Mouse (Mus musculus) E14TG2a.4 (cell line): Measurements from ENCODE around the gene Bdkrb2.

ENCODE experiments used
- CTCF ChIP-seq: conservative IDR thresholded peaks from 2 replicates; pipeline ENCODE4 v1.5.1; 2014; ENCODE audit warnings: low read length
- NANOG ChIP-seq: IDR thresholded peaks from 2 replicates; pipeline ENCODE4 v1.6.1; 2014; ENCODE audit warnings: borderline replicate concordance, low read length, mixed read lengths

GRCm38 (mm10) chr12:105642770-105643321 lies 79.8 kb downstream of the Bdkrb2 start:
- TF ChIP-seq CTCF: no peak
- no peak for TF ChIP-seq NANOG
